Mouse (Mus musculus): ENCODE measurements around the gene Slc24a3. TPM values are rescaled to one million over a fixed set of nuclear protein-coding genes. Genes with fewer than 3 reads are reported as not detected.

The Slc24a3 gene
- total RNA-seq, 1 experiment = 0.98 TPM

DNA sequence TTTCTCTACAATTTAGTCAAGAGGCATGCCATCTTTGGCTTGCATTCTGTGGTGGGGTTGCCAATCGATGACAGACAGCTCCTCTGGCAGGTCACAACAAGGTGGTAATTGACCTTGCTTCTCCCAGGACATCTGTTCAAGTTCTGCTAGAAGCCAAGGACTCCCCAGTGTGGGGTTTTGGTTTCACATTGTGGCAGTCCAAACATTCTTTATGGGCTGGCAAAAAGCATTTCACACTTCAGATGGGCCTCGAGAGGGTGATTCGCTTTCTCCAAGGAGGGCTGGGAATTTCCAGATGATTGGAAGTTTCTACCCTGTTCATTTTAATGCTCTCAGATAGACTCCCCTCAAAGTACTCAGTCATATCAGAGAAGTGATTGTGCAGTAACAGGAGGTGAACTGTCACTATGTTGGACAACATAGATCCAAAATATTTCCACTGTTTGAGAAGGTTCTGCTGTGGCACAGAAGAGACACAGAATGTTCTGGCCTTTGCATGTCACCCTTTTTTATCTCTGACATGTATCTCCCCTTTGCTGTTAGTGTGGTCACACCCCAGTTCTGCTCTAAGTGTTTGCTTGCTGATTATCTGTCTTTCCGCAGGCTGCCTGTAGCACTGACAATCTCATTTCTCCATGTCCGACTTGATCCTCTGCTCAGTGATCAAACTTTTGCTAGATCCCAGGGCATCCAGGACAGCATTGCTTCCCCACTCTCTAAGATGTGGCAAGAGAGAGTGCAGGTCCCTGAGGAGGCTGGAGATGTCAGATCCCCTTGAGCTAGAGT, 132.6 kb downstream of the Slc24a3 start:
- Histone ChIP-seq H3K27ac (ENCODE audit: insufficient read depth, low read depth, low read length, poor library complexity, severe bottlenecking) (no peak overlapping the region), H3K9me3 (ENCODE audit: control insufficient read depth, insufficient read depth, low read depth, low read length) (no peaks in the 10 kb centered on the region), H3K36me3 (ENCODE audit: control insufficient read depth, insufficient read depth, low read length, poor library complexity, severe bottlenecking) (no peaks in the 10 kb centered on the region), H3K9ac (ENCODE audit: insufficient read depth, low read depth, low read length, poor library complexity, severe bottlenecking) (no peak overlapping the region), H3K4me1 (ENCODE audit: control insufficient read depth in 2 of 2, insufficient read depth in 2 of 2, low read length in 2 of 2, poor library complexity in 1 of 2) (no peaks in the 10 kb centered on the region), H3K4me3 (ENCODE audit: insufficient read depth in 1 of 2, low read depth in 1 of 2, low read length in 2 of 2, poor library complexity in 1 of 2, severe bottlenecking in 1 of 2) (no peak overlapping the region)
- DNase-seq (ENCODE audit: low read depth, low spot score) = no peak
- TF ChIP-seq CHD2 (IDR thresholded peaks at IDR 0.05; ENCODE audit: low read depth, low read length) (no peak), ZNF384 (IDR thresholded peaks at IDR 0.05; ENCODE audit: low read depth, low read length) (no peak), ZC3H11A (IDR thresholded peaks at IDR 0.05; ENCODE audit: borderline replicate concordance, low read depth, low read length) (no peak), HCFC1 (IDR thresholded peaks at IDR 0.05; ENCODE audit: borderline replicate concordance, insufficient read depth, low read length) (no peak), MAFK (IDR thresholded peaks at IDR 0.05; ENCODE audit: insufficient read depth, low read depth, low read length) (no peak)
- in situ Hi-C loops (cut with MboI; ENCODE audit: low sequenced_read_pairs in 2 of 2, unreplicated experiment in 2 of 2) = no loop called here

DNA sequence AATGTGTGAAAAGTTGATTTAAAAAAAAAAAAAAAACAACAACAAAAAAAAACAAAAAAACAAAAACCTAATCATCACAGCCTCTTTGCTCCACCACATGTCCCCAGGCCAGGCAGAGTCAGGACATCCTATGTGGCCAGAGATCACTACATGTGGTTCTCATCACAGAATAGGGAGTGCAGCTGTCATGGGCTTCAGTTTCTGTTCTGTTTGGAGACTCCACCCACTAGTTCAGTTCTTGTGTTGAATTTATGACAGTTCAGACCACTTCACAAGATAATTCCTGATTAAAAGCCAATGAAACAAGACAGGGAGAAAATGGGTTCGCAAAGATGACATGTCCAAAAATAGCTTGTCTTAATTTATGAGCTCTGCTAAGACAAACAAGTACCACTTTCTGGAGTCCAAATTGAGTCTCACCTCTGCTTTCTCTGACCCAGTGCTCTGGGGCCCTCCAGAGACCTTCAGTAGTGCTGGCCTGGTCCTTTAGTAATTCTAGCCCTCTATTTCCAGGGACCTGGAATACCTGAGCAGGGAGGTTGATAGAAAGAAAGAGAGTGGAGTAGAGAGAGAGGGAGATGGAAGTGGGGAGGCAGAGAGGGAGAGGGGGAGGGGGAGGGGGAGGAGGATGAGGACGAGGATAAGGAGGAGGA, 139.8 kb downstream of the Slc24a3 start:
- Histone ChIP-seq H3K4me3 (ENCODE audit: insufficient read depth in 1 of 2, low read depth in 1 of 2, low read length in 2 of 2, poor library complexity in 1 of 2, severe bottlenecking in 1 of 2) (no peak overlapping the region), H3K9me3 (ENCODE audit: control insufficient read depth, insufficient read depth, low read depth, low read length) (no peaks in the 10 kb centered on the region), H3K9ac (ENCODE audit: insufficient read depth, low read depth, low read length, poor library complexity, severe bottlenecking) (no peak overlapping the region), H3K4me1 (ENCODE audit: control insufficient read depth in 2 of 2, insufficient read depth in 2 of 2, low read length in 2 of 2, poor library complexity in 1 of 2) (no peaks in the 10 kb centered on the region), H3K36me3 (ENCODE audit: control insufficient read depth, insufficient read depth, low read length, poor library complexity, severe bottlenecking) (no peaks in the 10 kb centered on the region), H3K27ac (ENCODE audit: insufficient read depth, low read depth, low read length, poor library complexity, severe bottlenecking) (no peak overlapping the region)
- no peak for DNase-seq (ENCODE audit: low read depth, low spot score)
- TF ChIP-seq ZNF384 (IDR thresholded peaks at IDR 0.05; ENCODE audit: low read depth, low read length) = no peak
- TF ChIP-seq MAFK (IDR thresholded peaks at IDR 0.05; ENCODE audit: insufficient read depth, low read depth, low read length) = no peak
- no peak for TF ChIP-seq HCFC1 (IDR thresholded peaks at IDR 0.05; ENCODE audit: borderline replicate concordance, insufficient read depth, low read length)
- no peak for TF ChIP-seq ZC3H11A (IDR thresholded peaks at IDR 0.05; ENCODE audit: borderline replicate concordance, low read depth, low read length)
- no peak for TF ChIP-seq CHD2 (IDR thresholded peaks at IDR 0.05; ENCODE audit: low read depth, low read length)
- in situ Hi-C loops (cut with MboI; ENCODE audit: low sequenced_read_pairs in 2 of 2, unreplicated experiment in 2 of 2) = no loop called here

DNA sequence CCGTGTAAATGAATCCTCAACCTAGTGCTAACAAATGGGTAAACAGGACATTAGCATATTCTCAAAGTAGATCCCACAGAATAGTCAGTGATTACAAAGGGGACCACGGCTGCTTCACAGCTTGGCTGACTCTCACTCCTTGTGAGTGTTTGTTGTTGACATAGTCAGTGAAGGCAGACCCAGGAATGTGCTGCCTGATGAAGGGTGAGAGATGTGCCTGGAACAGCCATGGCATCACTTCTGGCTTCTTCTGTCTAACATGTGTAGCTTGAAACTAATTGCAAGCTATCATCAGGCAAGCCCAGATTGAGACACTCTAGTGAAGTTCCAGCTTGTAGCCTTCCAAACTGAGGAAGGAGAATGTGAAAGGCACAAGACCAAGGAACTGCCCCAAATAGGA, 151.4 kb downstream of the Slc24a3 start:
- H3K9ac ChIP-seq (ENCODE audit: insufficient read depth, low read depth, low read length, poor library complexity, severe bottlenecking) = no peak overlapping the region
- H3K36me3 ChIP-seq (ENCODE audit: control insufficient read depth, insufficient read depth, low read length, poor library complexity, severe bottlenecking) = no peaks in the 10 kb centered on the region
- in situ Hi-C loops (cut with MboI; ENCODE audit: low sequenced_read_pairs in 2 of 2, unreplicated experiment in 2 of 2) = no loop called here
- TF ChIP-seq ZNF384 (IDR thresholded peaks at IDR 0.05; ENCODE audit: low read depth, low read length) (no peak), CHD2 (IDR thresholded peaks at IDR 0.05; ENCODE audit: low read depth, low read length) (no peak), MAFK (IDR thresholded peaks at IDR 0.05; ENCODE audit: insufficient read depth, low read depth, low read length) (no peak), HCFC1 (IDR thresholded peaks at IDR 0.05; ENCODE audit: borderline replicate concordance, insufficient read depth, low read length) (no peak), ZC3H11A (IDR thresholded peaks at IDR 0.05; ENCODE audit: borderline replicate concordance, low read depth, low read length) (no peak)
- no peak overlapping the region for H3K27ac ChIP-seq (ENCODE audit: insufficient read depth, low read depth, low read length, poor library complexity, severe bottlenecking)
- no peak overlapping the region for H3K4me3 ChIP-seq (ENCODE audit: insufficient read depth in 1 of 2, low read depth in 1 of 2, low read length in 2 of 2, poor library complexity in 1 of 2, severe bottlenecking in 1 of 2)
- H3K4me1 ChIP-seq (ENCODE audit: control insufficient read depth in 2 of 2, insufficient read depth in 2 of 2, low read length in 2 of 2, poor library complexity in 1 of 2) = no peaks in the 10 kb centered on the region
- DNase-seq (ENCODE audit: low read depth, low spot score) = no peak
- H3K9me3 ChIP-seq (ENCODE audit: control insufficient read depth, insufficient read depth, low read depth, low read length) = no peaks in the 10 kb centered on the region

DNA sequence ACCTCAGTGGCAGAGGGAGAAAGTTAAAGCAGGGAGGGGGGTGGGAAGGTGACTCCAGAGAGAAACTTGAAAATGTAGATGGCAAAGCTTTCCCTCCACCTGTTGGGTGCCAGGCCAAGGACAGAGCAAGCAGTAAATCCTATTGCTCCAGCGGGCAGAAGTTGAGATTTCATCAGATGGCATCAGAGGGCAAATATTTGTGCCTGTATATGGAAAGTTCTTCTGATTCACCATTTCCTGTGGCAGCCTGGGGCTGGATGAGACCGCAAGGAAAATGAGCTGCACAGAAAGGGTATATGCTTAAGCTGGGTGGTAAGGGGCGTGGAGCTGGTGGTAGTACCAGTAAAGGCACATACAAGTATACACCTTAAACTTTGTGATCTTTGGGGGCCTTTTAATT, 153.7 kb downstream of the Slc24a3 start:
- Histone ChIP-seq H3K4me3 (ENCODE audit: insufficient read depth in 1 of 2, low read depth in 1 of 2, low read length in 2 of 2, poor library complexity in 1 of 2, severe bottlenecking in 1 of 2) (no peak overlapping the region), H3K36me3 (ENCODE audit: control insufficient read depth, insufficient read depth, low read length, poor library complexity, severe bottlenecking) (no peaks in the 10 kb centered on the region), H3K4me1 (ENCODE audit: control insufficient read depth in 2 of 2, insufficient read depth in 2 of 2, low read length in 2 of 2, poor library complexity in 1 of 2) (no peaks in the 10 kb centered on the region), H3K27ac (ENCODE audit: insufficient read depth, low read depth, low read length, poor library complexity, severe bottlenecking) (no peak overlapping the region), H3K9ac (ENCODE audit: insufficient read depth, low read depth, low read length, poor library complexity, severe bottlenecking) (no peak overlapping the region), H3K9me3 (ENCODE audit: control insufficient read depth, insufficient read depth, low read depth, low read length) (no peaks in the 10 kb centered on the region)
- DNase-seq (ENCODE audit: low read depth, low spot score) = no peak
- in situ Hi-C loops (cut with MboI; ENCODE audit: low sequenced_read_pairs in 2 of 2, unreplicated experiment in 2 of 2) = no loop called here
- no peak for TF ChIP-seq HCFC1 (IDR thresholded peaks at IDR 0.05; ENCODE audit: borderline replicate concordance, insufficient read depth, low read length)
- TF ChIP-seq ZNF384 (IDR thresholded peaks at IDR 0.05; ENCODE audit: low read depth, low read length) = no peak
- no peak for TF ChIP-seq CHD2 (IDR thresholded peaks at IDR 0.05; ENCODE audit: low read depth, low read length)
